Mouse (Mus musculus) erythroblast, embryonic 14.5 days (primary cell): Measurements from ENCODE around the gene Vkorc1l1.

Source experiments
- GATA1 ChIP-seq: IDR thresholded peaks from 2 replicates; pipeline ENCODE4 v1.6.1; 2012; ENCODE audit warnings: low read length, inconsistent platforms, mixed read lengths
- TAL1 ChIP-seq: IDR thresholded peaks from 3 replicates; pipeline ENCODE4 v1.6.1; 2012; ENCODE audit warnings: low read length, inconsistent platforms, mixed read lengths

DNA sequence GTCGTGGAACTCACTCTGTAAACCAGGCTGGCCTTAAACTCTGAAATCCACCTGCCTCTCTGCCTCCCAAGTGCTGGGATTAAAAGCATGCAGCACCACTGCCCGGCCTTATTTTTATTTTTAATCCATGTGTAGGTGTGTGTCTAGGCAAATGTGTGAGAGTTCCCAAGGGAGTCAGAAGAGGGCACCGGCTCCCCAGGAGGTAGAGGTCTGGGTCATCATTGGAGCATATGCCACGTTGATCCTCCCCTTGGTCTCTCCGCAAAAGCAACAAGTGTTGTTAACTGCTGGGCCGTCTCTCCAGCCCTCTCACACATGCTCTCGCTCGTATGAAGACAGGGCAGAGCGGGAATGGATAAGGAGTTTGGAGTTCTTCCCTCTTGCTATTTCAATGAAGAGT, 23.0 kb upstream of the Vkorc1l1 start:
- TF ChIP-seq GATA1 (no peak), TAL1 (no peak)
